Comparison of ENCODE assay signal across 8 mouse cellular contexts in the genomic region with DNA sequence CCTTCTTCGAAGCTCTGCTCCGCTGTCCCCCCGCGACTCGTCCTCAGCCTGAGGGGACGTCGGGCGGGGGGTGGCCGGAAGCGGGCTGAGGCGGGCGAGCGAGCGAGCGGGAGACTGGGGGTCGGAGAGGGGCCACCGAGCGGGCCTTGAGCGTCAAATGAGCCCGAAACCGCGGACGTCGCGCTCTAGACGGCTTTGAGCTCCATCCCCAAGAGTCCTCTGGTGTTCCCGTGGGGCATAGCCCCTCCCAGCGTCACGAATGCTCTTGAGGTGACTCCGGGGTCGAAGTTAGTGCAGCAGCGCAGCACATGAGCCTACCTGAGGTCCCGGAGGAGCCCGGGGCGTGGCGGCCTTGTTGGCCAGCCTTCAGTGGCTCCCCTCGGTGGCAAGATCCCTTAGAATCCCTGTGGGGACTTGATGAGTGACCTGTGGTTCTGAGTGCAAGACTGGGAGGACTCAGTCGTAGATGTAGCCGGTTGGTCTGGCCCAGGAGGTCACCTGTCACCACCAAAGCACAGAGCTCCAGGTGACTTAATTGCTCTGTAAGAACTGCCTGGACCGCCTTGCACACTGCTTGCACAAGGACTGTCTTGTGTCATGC. TPM values are rescaled to one million over a fixed set of nuclear protein-coding genes. Genes with fewer than 3 reads are reported as not detected.
A peak's percentile ranks its signal among the peaks of the same experiment; 100 is the strongest.
DNase-seq lines count a peak whose midpoint lies in the region; ATAC-seq and TF ChIP-seq lines count a peak whose summit lies in the region.

No protein-coding gene starts in this region.

- no peaks in the 10 kb centered on the region for H3K27me3 ChIP-seq in cerebellum, adult 2 months (ENCODE audit: control insufficient read depth, insufficient read depth, low read length)
- no peaks in the 10 kb centered on the region for H3K27me3 ChIP-seq in liver, adult 2 months (ENCODE audit: control insufficient read depth, insufficient read depth, low read length)
- H3K27me3 ChIP-seq in neural tube, embryonic 15.5 days (replicated peaks) = no peaks in the 10 kb centered on the region

- H3K9ac ChIP-seq in ES-E14 (ENCODE audit: insufficient read depth, low read depth, low read length, poor library complexity, severe bottlenecking) = peak overlapping the region; percentile 85
- peak overlapping the region; percentile 84 for H3K9ac ChIP-seq in liver, adult 2 months (ENCODE audit: low read depth, low read length)
- H3K9ac ChIP-seq in neural tube, embryonic 15.5 days (replicated peaks) = peak overlapping the region; percentile 75

- DNase-seq in layer of hippocampus, adult 2 months (ENCODE audit: low spot score in 2 of 2) = no peak
- no peak for DNase-seq in layer of hippocampus, postnatal 10 days (ENCODE audit: low spot score in 2 of 2)
- no peak for DNase-seq in ES-E14 (ENCODE audit: low read depth, low spot score)
- DNase-seq in cerebellum, adult 2 months = peak in 1 of 2 experiments; percentile 50
- DNase-seq in liver, adult 2 months (ENCODE audit: extremely low read depth, low read depth, low spot score) = peak; percentile 59
- no peak for DNase-seq in yolk sac, embryonic 10.5 days (ENCODE audit: low spot score)

- no peaks in the 10 kb centered on the region for H3K9me3 ChIP-seq in ES-E14 (ENCODE audit: control insufficient read depth, insufficient read depth, low read depth, low read length)
- no peaks in the 10 kb centered on the region for H3K9me3 ChIP-seq in neural tube, embryonic 15.5 days (replicated peaks)

- peak overlapping the region; percentile 89 for H3K4me3 ChIP-seq in layer of hippocampus, adult 2 months
- H3K4me3 ChIP-seq in ES-E14 (ENCODE audit: insufficient read depth in 1 of 2, low read depth in 1 of 2, low read length in 2 of 2, poor library complexity in 1 of 2, severe bottlenecking in 1 of 2) = peak overlapping the region; percentile 84 to 95
- peak overlapping the region; percentile 73 for H3K4me3 ChIP-seq in cerebellum, adult 2 months (replicated peaks; ENCODE audit: insufficient read depth, low read depth, low read length)
- peak overlapping the region; percentile 64 for H3K4me3 ChIP-seq in liver, adult 2 months (ENCODE audit: insufficient read depth, low read depth, low read length)
- H3K4me3 ChIP-seq in neural tube, embryonic 15.5 days (replicated peaks) = peak overlapping the region; percentile 79

- under 1% methylated on average over 40 of the region's 40 CpGs for WGBS in cerebellum, adult 2 months
- WGBS in liver, adult 2 months = 1% methylated on average over 39 of the region's 40 CpGs
- 1% methylated on average over 40 of the region's 40 CpGs for WGBS in neural tube, embryonic 15.5 days

- no peaks in the 10 kb centered on the region for H3K4me1 ChIP-seq in ES-E14 (ENCODE audit: control insufficient read depth in 2 of 2, insufficient read depth in 2 of 2, low read length in 2 of 2, poor library complexity in 1 of 2)
- H3K4me1 ChIP-seq in cerebellum, adult 2 months (ENCODE audit: control insufficient read depth, insufficient read depth, low read length) = no peaks in the 10 kb centered on the region; the same call in 1 of the 2 replicates
- peaks cover 12% of the 10 kb centered on the region for H3K4me1 ChIP-seq in liver, adult 2 months (ENCODE audit: control insufficient read depth, insufficient read depth, low read length)
- H3K4me1 ChIP-seq in neural tube, embryonic 15.5 days = peaks cover 19% of the 10 kb centered on the region

- peak; percentile 5 to 7; a peak in 1 of 4 replicates for ATAC-seq in hematopoietic stem cell, adult 5-6 weeks (replicated peaks in 1 of 2; ENCODE audit: insufficient read depth in 1 of 2, low FRiP score in 2 of 2, low TSS enrichment in 1 of 2, low read depth in 1 of 2, poor library complexity in 2 of 2, severe bottlenecking in 2 of 2)
- peak; percentile 70 for ATAC-seq in neural tube, embryonic 15.5 days (ENCODE audit: low FRiP score)

- in situ Hi-C loops in ES-E14 (cut with MboI; ENCODE audit: low sequenced_read_pairs in 2 of 2, unreplicated experiment in 2 of 2) = loop anchor here in 1 of 2 experiments (5.0 kb wide), 1 partner anchor 46 kb away; no protein-coding TSS in a partner anchor

- no peaks in the 10 kb centered on the region for H3K36me3 ChIP-seq in ES-E14 (ENCODE audit: control insufficient read depth, insufficient read depth, low read length, poor library complexity, severe bottlenecking)
- no peaks in the 10 kb centered on the region for H3K36me3 ChIP-seq in liver, adult 2 months (ENCODE audit: control insufficient read depth, insufficient read depth, low read length)
- no peaks in the 10 kb centered on the region for H3K36me3 ChIP-seq in neural tube, embryonic 15.5 days

- H3K27ac ChIP-seq in layer of hippocampus, adult 2 months = peak overlapping the region; percentile 96
- no peak overlapping the region for H3K27ac ChIP-seq in ES-E14 (ENCODE audit: insufficient read depth, low read depth, low read length, poor library complexity, severe bottlenecking)
- peak overlapping the region; percentile 57 for H3K27ac ChIP-seq in cerebellum, adult 2 months (ENCODE audit: insufficient read depth, low read length)
- peak overlapping the region; percentile 70 for H3K27ac ChIP-seq in liver, adult 2 months (replicated peaks; ENCODE audit: insufficient read depth, low read depth, low read length)
- peak overlapping the region; percentile 79 for H3K27ac ChIP-seq in neural tube, embryonic 15.5 days (replicated peaks)

- TF ChIP-seq CTCF in layer of hippocampus, adult 2 months (conservative IDR thresholded peaks at IDR 0.05) = no peak
- TF ChIP-seq CTCF in cerebellum, adult 2 months (IDR thresholded peaks at IDR 0.05; ENCODE audit: borderline replicate concordance, insufficient read depth, low read depth, low read length) = no peak
- no peak for TF ChIP-seq CTCF in liver, adult 2 months (IDR thresholded peaks at IDR 0.05; ENCODE audit: low read depth, low read length)

- TF ChIP-seq POLR2A in cerebellum, adult 2 months (IDR thresholded peaks at IDR 0.05; ENCODE audit: borderline replicate concordance, insufficient read depth, low read length) = no peak
- TF ChIP-seq POLR2A in liver, adult 2 months (IDR thresholded peaks at IDR 0.05; ENCODE audit: extremely low read depth, insufficient read depth, low read length) = no peak

- H3K79me2 ChIP-seq in liver, adult 2 months (ENCODE audit: control insufficient read depth, insufficient read depth, low read length) = peaks cover 23% of the 10 kb centered on the region; the same call in 1 of the 2 replicates

- peak overlapping the region; percentile 77 for H3K4me2 ChIP-seq in neural tube, embryonic 15.5 days

TF ChIP-seq in ES-E14, 5 proteins besides CTCF, POLR2A, EP300 and RAD21:
- TF ChIP-seq CHD2 (IDR thresholded peaks at IDR 0.05; ENCODE audit: low read depth, low read length) (no peak), MAFK (IDR thresholded peaks at IDR 0.05; ENCODE audit: insufficient read depth, low read depth, low read length) (no peak), ZNF384 (IDR thresholded peaks at IDR 0.05; ENCODE audit: low read depth, low read length) (no peak), ZC3H11A (IDR thresholded peaks at IDR 0.05; ENCODE audit: borderline replicate concordance, low read depth, low read length) (no peak), HCFC1 (IDR thresholded peaks at IDR 0.05; ENCODE audit: borderline replicate concordance, insufficient read depth, low read length) (no peak; the same call in 1 of the 2 replicates)

RNA-seq across cellular contexts. Expression of gene Hmox2, which starts 0.5 kb away (rescaled TPM):
- 10 to 100 TPM; 91.8 to 92.0 TPM for total RNA-seq in layer of hippocampus, adult 2 months (2021)
- total RNA-seq in layer of hippocampus, postnatal 10 days (2021) = 10 to 100 TPM; 74.1 to 74.5 TPM
- 26.2 and 36.1 TPM in 2 replicates for total RNA-seq in ES-E14 (2012; rRNA removed)
- polyA plus RNA-seq in cerebellum, adult 2 months (2012; rRNA removed) = 127 and 135 TPM in 2 replicates
- total RNA-seq in hematopoietic stem cell, adult 5-6 weeks (2017) = 104 and 109 TPM in 2 replicates
- total RNA-seq in liver, adult 2 months (2014; rRNA removed) = 40.7 and 52.9 TPM in 2 replicates
- polyA plus RNA-seq in liver, adult 2 months (2012; rRNA removed) = 25.4 and 28.3 TPM in 2 replicates
- 119 and 120 TPM in 2 replicates for polyA plus RNA-seq in neural tube, embryonic 15.5 days (2015; fragmentation: Nextera tagmentation; extraction: Ambion mirVana)

RNA-seq across cellular contexts. Expression of gene Nmral1, which starts 7.5 kb away (rescaled TPM):
- total RNA-seq in layer of hippocampus, adult 2 months (2021) = 10 to 100 TPM; 16.8 to 17.4 TPM
- total RNA-seq in layer of hippocampus, postnatal 10 days (2021) = 10 to 100 TPM; 12.8 to 15.0 TPM
- total RNA-seq in ES-E14 (2012; rRNA removed) = 35.2 and 43.5 TPM in 2 replicates
- polyA plus RNA-seq in cerebellum, adult 2 months (2012; rRNA removed) = 33.0 and 36.9 TPM in 2 replicates
- total RNA-seq in hematopoietic stem cell, adult 5-6 weeks (2017) = 56.7 and 84.0 TPM in 2 replicates
- 10.0 and 11.2 TPM in 2 replicates for total RNA-seq in liver, adult 2 months (2014; rRNA removed)
- polyA plus RNA-seq in liver, adult 2 months (2012; rRNA removed) = 4.8 and 7.8 TPM in 2 replicates
- polyA plus RNA-seq in neural tube, embryonic 15.5 days (2015; fragmentation: Nextera tagmentation; extraction: Ambion mirVana) = 50.8 and 51.4 TPM in 2 replicates

RNA-seq across cellular contexts. Expression of gene Coro7, which starts 47.1 kb away (rescaled TPM):
- total RNA-seq in layer of hippocampus, adult 2 months (2021) = 10 to 100 TPM; 85.6 to 93.4 TPM
- 100 to 1,000 TPM in 1 of 2 experiments, 10 to 100 TPM in 1; 93.5 to 116 TPM for total RNA-seq in layer of hippocampus, postnatal 10 days (2021)
- 14.4 and 21.3 TPM in 2 replicates for total RNA-seq in ES-E14 (2012; rRNA removed)
- 85.9 and 86.1 TPM in 2 replicates for polyA plus RNA-seq in cerebellum, adult 2 months (2012; rRNA removed)
- 65.0 and 67.3 TPM in 2 replicates for total RNA-seq in hematopoietic stem cell, adult 5-6 weeks (2017)
- 6.1 and 8.5 TPM in 2 replicates for total RNA-seq in liver, adult 2 months (2014; rRNA removed)
- 17.3 and 22.7 TPM in 2 replicates for polyA plus RNA-seq in liver, adult 2 months (2012; rRNA removed)
- polyA plus RNA-seq in neural tube, embryonic 15.5 days (2015; fragmentation: Nextera tagmentation; extraction: Ambion mirVana) = 31.4 and 35.5 TPM in 2 replicates
